Mouse (Mus musculus) olfactory bulb, adult 2 months (tissue): ENCODE measurements around the gene Manba. TPM values are rescaled to one million over a fixed set of nuclear protein-coding genes. Genes with fewer than 3 reads are reported as not detected.
"Not testable (repeated sequence)": the region's sequence is repeated elsewhere in the genome, so short reads cannot be mapped to it uniquely, and the experiment has no call there.

ENCODE experiments used
- H3K27ac ChIP-seq: fragments of 200-500 bp; 2 replicates; pipeline ENCODE4 v1.5.1; 2012; ENCODE audit warnings: low read depth, low read length; ENCODE audit not compliant: insufficient read depth
- H3K4me1 ChIP-seq: fragments of 200-500 bp; 2 replicates; pipeline ENCODE4 v1.6.1; 2012; ENCODE audit warnings: low read length; ENCODE audit not compliant: control insufficient read depth, insufficient read depth
- H3K4me3 ChIP-seq: fragments of 200-500 bp; 2 replicates; pipeline ENCODE4 v1.5.1; 2012; ENCODE audit warnings: mild to moderate bottlenecking, low read depth, low read length, moderate library complexity; ENCODE audit not compliant: insufficient read depth
- CTCF ChIP-seq: fragments of 200-500 bp; IDR thresholded peaks from 2 replicates; pipeline ENCODE4 v1.5.1; 2012; ENCODE audit warnings: low read depth, mild to moderate bottlenecking, low read length, moderate library complexity; ENCODE audit not compliant: insufficient read depth
- POLR2A ChIP-seq: fragments of 200-500 bp; IDR thresholded peaks from 2 replicates; pipeline ENCODE4 v1.6.1; 2012; ENCODE audit warnings: mild to moderate bottlenecking, low read depth, low read length, moderate library complexity; ENCODE audit not compliant: insufficient read depth
- WGBS: fragments of 180-500 bp; shearing (Covaris S2); methylation state at CpG from one replicate; pipeline ENCODE4 v1.1.7; 2018; 5-methylcytosine and 5-hydroxymethylcytosine counted together
- polyA plus RNA-seq: library from polyadenylated mRNA; stranded (reverse); fragments of >200 nt; gene quantifications from 2 replicates; pipeline ENCODE4 v1.2.4, GENCODE M21; 2012; ENCODE audit warnings: low replicate concordance; ENCODE audit not compliant: missing spikeins, insufficient read depth, insufficient read length

The Manba gene
- polyA plus RNA-seq, 1 experiment: not detected

- Histone ChIP-seq H3K27ac (no peak overlapping the region), H3K4me1 (peaks cover 3% of the 10 kb centered on the region), H3K4me3 (no peak overlapping the region)
- WGBS: 86% methylated on average over 14 of the region's 14 CpGs
- TF ChIP-seq CTCF: no peak
- no peak for TF ChIP-seq POLR2A
Observed at GRCm38 (mm10) chr3:135513800-135514425, 28.5 kb downstream of the Manba start.

DNA sequence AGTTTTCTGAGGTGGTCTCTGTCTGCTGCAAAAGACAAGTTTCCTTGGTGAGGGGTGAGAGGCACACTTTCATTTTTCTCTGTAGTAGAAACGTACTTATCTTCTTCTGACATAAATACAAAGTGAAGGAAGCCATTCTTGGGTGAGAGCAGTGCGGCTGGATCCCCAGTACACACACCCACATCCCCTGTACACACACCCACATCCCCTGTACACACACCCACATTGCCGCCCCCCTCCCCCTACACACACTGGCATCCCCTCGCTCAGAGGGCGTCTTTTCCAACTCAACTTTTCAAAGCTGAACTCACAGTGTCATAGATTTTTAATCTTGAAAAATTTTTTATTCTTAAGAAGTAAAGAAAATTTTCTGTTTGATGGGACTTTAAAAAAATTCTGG is 29.8 kb downstream of the Manba start:
- TF ChIP-seq POLR2A (no peak), CTCF (no peak)
- 89% methylated on average over 5 of the region's 5 CpGs for WGBS

DNA sequence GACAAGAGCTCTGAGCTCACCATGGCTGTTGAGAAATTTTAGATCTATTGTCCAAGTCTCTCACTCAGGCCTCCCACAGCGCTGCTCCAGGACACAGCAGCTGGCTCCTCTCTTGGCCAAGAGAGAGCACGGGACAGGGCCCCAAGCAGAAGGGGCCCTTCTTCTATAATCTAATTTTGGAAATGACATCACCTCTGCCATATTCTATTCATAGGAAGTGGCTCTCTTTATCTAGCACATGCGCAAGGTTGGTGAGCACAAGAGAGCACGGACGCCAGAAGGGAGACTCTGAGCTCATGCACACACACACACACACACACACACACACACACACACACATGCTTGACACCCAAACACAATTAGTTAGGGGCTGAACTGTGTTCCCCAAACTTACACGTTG is 31.5 kb downstream of the Manba start:
- Histone ChIP-seq H3K4me3 (no peak overlapping the region), H3K27ac (no peak overlapping the region), H3K4me1 (peaks cover 5% of the 10 kb centered on the region)
- 68% methylated on average over 6 of the region's 6 CpGs for WGBS
- TF ChIP-seq CTCF (no peak), POLR2A (no peak)

More for the DNA sequence above, 29.8 kb downstream of the Manba start:
- Histone ChIP-seq H3K4me1 (peaks cover 3% of the 10 kb centered on the region), H3K4me3 (no peak overlapping the region), H3K27ac (no peak overlapping the region)

- Histone ChIP-seq H3K27ac (no peak overlapping the region), H3K4me3 (no peak overlapping the region), H3K4me1 (peaks cover 6% of the 10 kb centered on the region)
- 86% methylated on average over 5 of the region's 5 CpGs for WGBS
- TF ChIP-seq CTCF (no peak), POLR2A (no peak)
Observed at GRCm38 (mm10) chr3:135518882-135519281, 33.5 kb downstream of the Manba start.

DNA sequence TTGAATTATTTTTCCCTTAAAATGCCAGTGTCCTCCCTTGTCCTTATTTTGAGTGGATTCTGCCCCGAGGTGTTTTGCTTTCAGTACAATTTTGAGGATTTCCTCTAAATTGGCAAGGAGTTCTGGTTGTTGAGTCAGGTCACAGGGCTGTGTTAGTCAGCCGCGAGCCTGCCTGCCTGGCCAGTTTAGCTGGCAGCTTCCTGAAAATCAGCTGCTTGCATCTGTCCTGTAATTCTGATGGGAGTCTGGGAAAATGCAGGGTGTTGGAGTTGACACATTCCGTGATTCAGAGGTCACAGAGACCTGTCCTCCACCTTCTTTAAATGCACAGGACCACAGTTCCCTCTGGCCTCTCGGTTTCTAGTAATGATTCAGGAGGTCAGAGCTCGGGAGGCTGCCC is 34.2 kb downstream of the Manba start:
- Histone ChIP-seq H3K4me3 (no peak overlapping the region), H3K4me1 (peaks cover 6% of the 10 kb centered on the region), H3K27ac (no peak overlapping the region)
- no peak for TF ChIP-seq CTCF
- TF ChIP-seq POLR2A: no peak
- 79% methylated on average over 6 of the region's 6 CpGs for WGBS

GRCm38 (mm10) chr3:135521963-135522362 is 36.6 kb downstream of the Manba start:
- peaks cover 6% of the 10 kb centered on the region for H3K4me1 ChIP-seq
- no peak overlapping the region for H3K4me3 ChIP-seq
- WGBS: 53% methylated on average over 4 of the region's 4 CpGs
- H3K27ac ChIP-seq: no peak overlapping the region
- TF ChIP-seq POLR2A: no peak
- TF ChIP-seq CTCF: no peak

GRCm38 (mm10) chr3:135522618-135523355 is 37.4 kb downstream of the Manba start:
- TF ChIP-seq CTCF (no peak), POLR2A (no peak)
- Histone ChIP-seq H3K27ac (no peak overlapping the region), H3K4me3 (no peak overlapping the region), H3K4me1 (peaks cover 6% of the 10 kb centered on the region)
- WGBS: 56% methylated on average over 16 of the region's 16 CpGs

DNA sequence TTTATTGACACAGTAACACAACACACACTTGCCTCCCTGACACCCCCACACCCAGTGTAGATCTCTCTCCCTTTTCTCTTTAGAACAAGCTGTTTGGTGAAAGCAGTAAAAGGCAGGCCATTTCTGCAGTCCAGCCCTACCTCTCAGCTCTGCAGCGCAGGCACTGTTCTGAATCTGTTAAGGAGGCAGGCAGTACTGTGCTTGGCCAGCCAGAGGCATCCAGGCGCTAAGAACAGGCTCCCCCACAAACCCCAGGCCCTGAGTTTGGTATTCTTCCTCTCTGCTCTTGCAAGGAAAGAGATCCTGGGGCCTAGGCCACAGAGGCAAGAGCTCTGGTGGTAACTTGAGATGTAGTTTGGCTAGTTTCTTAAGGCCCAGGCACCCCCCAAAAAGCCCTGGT is 39.5 kb downstream of the Manba start:
- H3K27ac ChIP-seq, H3K4me1 ChIP-seq, H3K4me3 ChIP-seq: not testable (repeated sequence)
- 63% methylated on average over 2 of the region's 2 CpGs for WGBS

DNA sequence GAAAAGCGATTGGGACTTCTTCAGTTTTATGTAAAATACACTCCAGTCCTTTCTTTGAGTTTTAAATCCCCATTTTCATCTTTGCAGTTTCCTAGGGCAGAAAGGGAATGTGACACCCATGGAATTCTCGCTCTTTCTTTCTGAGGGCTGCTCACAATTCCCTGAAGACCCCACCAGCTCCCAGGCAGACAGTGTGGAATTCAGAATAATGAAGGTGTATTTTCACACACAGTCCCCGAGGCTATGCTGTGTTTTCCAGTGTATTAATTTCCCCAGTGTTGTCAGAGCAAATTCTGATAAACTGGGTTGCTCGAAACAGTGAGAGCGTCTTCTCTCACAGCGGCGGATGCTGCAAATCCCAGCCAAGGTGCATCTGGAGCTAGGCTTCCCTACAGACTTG is 44.3 kb downstream of the Manba start:
- no peaks in the 10 kb centered on the region for H3K4me1 ChIP-seq
- 81% methylated on average over 7 of the region's 7 CpGs for WGBS
- no peak for TF ChIP-seq CTCF
- TF ChIP-seq POLR2A: no peak
- no peak overlapping the region for H3K27ac ChIP-seq
- H3K4me3 ChIP-seq: no peak overlapping the region
